Mouse (Mus musculus): ENCODE results near the gene Smchd1. TPM values are rescaled to one million over a fixed set of nuclear protein-coding genes. Genes with fewer than 3 reads are reported as not detected.
A peak's percentile ranks its signal among the peaks of the same experiment; 100 is the strongest.
"Not testable (repeated sequence)": the region's sequence is repeated elsewhere in the genome, so short reads cannot be mapped to it uniquely, and the experiment has no call there.

Smchd1 gene
- polyA plus RNA-seq, 1 experiment from 2014 or later, result 71.1 TPM

GRCm38 (mm10) chr17:71320731-71321130 lies 154.4 kb downstream of the Smchd1 start:
- not testable (repeated sequence) for H3K4me1 ChIP-seq; DNase-seq (ENCODE audit: low spot score); H3K4me3 ChIP-seq; H3K9me3 ChIP-seq (replicated peaks); H3K36me3 ChIP-seq; H3K27me3 ChIP-seq (ENCODE audit: low read depth, poor library complexity, severe bottlenecking); H3K27ac ChIP-seq (replicated peaks)
- WGBS, result 89% methylated on average over 8 of the region's 8 CpGs

GRCm38 (mm10) chr17:71319361-71319760 lies 155.8 kb downstream of the Smchd1 start:
- no peak for DNase-seq (ENCODE audit: low spot score)
- H3K4me1 ChIP-seq, result no peaks in the 10 kb centered on the region
- H3K4me3 ChIP-seq, result no peak overlapping the region
- no peaks in the 10 kb centered on the region for H3K9me3 ChIP-seq (replicated peaks)
- H3K27me3 ChIP-seq (ENCODE audit: low read depth, poor library complexity, severe bottlenecking), result no peaks in the 10 kb centered on the region
- WGBS, result 98% methylated on average over 3 of the region's 3 CpGs
- H3K27ac ChIP-seq (replicated peaks), result no peak overlapping the region
- no peaks in the 10 kb centered on the region for H3K36me3 ChIP-seq

GRCm38 (mm10) chr17:71317571-71317970 lies 157.6 kb downstream of the Smchd1 start:
- Histone ChIP-seq H3K4me1 (0 out of 2 replicates have a peak, but pooled peaks cover 3% of the 10 kb centered on the region), H3K36me3 (no peaks in the 10 kb centered on the region), H3K4me3 (no peak overlapping the region), H3K27me3 (ENCODE audit: low read depth, poor library complexity, severe bottlenecking) (no peaks in the 10 kb centered on the region), H3K27ac (replicated peaks) (no peak overlapping the region), H3K9me3 (replicated peaks) (no peaks in the 10 kb centered on the region)
- 95% methylated on average over 4 of the region's 4 CpGs for WGBS
- DNase-seq (ENCODE audit: low spot score), result no peak

GRCm38 (mm10) chr17:71314315-71314714 lies 160.8 kb downstream of the Smchd1 start:
- Histone ChIP-seq H3K27me3 (ENCODE audit: low read depth, poor library complexity, severe bottlenecking) (peaks cover 13% of the 10 kb centered on the region; the same call in 1 of the 2 replicates), H3K27ac (replicated peaks) (no peak overlapping the region), H3K4me1 (peaks cover 31% of the 10 kb centered on the region), H3K9me3 (replicated peaks) (no peaks in the 10 kb centered on the region), H3K4me3 (no peak overlapping the region), H3K36me3 (no peaks in the 10 kb centered on the region)
- DNase-seq (ENCODE audit: low spot score), result no peak
- 79% methylated on average over 4 of the region's 4 CpGs for WGBS

GRCm38 (mm10) chr17:71311340-71312171 lies 163.6 kb downstream of the Smchd1 start, which contains the start of gene Emilin2:
Emilin2 (minus strand) TSS chr17:71311978.
- peaks cover 13% of the 10 kb centered on the region; the same call in 1 of the 2 replicates for H3K27me3 ChIP-seq (ENCODE audit: low read depth, poor library complexity, severe bottlenecking)
- peak within 1 kb of the TSS; percentile 67 for H3K4me3 ChIP-seq
- 8% methylated on average over 20 of the region's 20 CpGs for WGBS
- no peaks in the 10 kb centered on the region for H3K9me3 ChIP-seq (replicated peaks)
- peaks cover 38% of the 10 kb centered on the region for H3K4me1 ChIP-seq
- peak; percentile 40 for DNase-seq (ENCODE audit: low spot score)
- H3K27ac ChIP-seq (replicated peaks), result peak within 1 kb of the TSS; percentile 82
- no peaks in the 10 kb centered on the region for H3K36me3 ChIP-seq

- H3K27me3 ChIP-seq (ENCODE audit: low read depth, poor library complexity, severe bottlenecking), result peaks cover 13% of the 10 kb centered on the region; the same call in 1 of the 2 replicates
- H3K4me3 ChIP-seq, result peak overlapping the region; percentile 67
- peak overlapping the region; percentile 82 for H3K27ac ChIP-seq (replicated peaks)
- WGBS, result under 1% methylated on average over 67 of the region's 67 CpGs
- peaks cover 38% of the 10 kb centered on the region for H3K4me1 ChIP-seq
- H3K36me3 ChIP-seq, result no peaks in the 10 kb centered on the region
- DNase-seq (ENCODE audit: low spot score), result peak; percentile 73
- no peaks in the 10 kb centered on the region for H3K9me3 ChIP-seq (replicated peaks)
Observed at GRCm38 (mm10) chr17:71310486-71311339, 164.4 kb downstream of the Smchd1 start.

GRCm38 (mm10) chr17:71309711-71310485 lies 165.2 kb downstream of the Smchd1 start:
- H3K9me3 ChIP-seq (replicated peaks), result no peaks in the 10 kb centered on the region
- H3K4me3 ChIP-seq, result peak overlapping the region; percentile 67
- H3K27ac ChIP-seq (replicated peaks), result peak overlapping the region; percentile 82
- no peaks in the 10 kb centered on the region for H3K36me3 ChIP-seq
- WGBS, result 5% methylated on average over 23 of the region's 23 CpGs
- H3K27me3 ChIP-seq (ENCODE audit: low read depth, poor library complexity, severe bottlenecking), result peaks cover 13% of the 10 kb centered on the region; the same call in 1 of the 2 replicates
- H3K4me1 ChIP-seq, result peaks cover 38% of the 10 kb centered on the region
- DNase-seq (ENCODE audit: low spot score), result peak; percentile 53

- DNase-seq (ENCODE audit: low spot score), result peak; percentile 61
- Histone ChIP-seq H3K36me3 (no peaks in the 10 kb centered on the region), H3K9me3 (replicated peaks) (no peaks in the 10 kb centered on the region), H3K4me3 (peak overlapping the region; percentile 67), H3K27me3 (ENCODE audit: low read depth, poor library complexity, severe bottlenecking) (peaks cover 13% of the 10 kb centered on the region; the same call in 1 of the 2 replicates), H3K4me1 (peaks cover 40% of the 10 kb centered on the region), H3K27ac (replicated peaks) (peak overlapping the region; percentile 82)
- 13% methylated on average over 14 of the region's 14 CpGs for WGBS
Observed at GRCm38 (mm10) chr17:71309141-71309540, 166.0 kb downstream of the Smchd1 start.

GRCm38 (mm10) chr17:71308296-71308695 lies 166.8 kb downstream of the Smchd1 start:
- H3K27ac ChIP-seq (replicated peaks), result no peak overlapping the region
- WGBS, result 90% methylated on average over 5 of the region's 5 CpGs
- peaks cover 40% of the 10 kb centered on the region for H3K4me1 ChIP-seq
- peaks cover 13% of the 10 kb centered on the region; the same call in 1 of the 2 replicates for H3K27me3 ChIP-seq (ENCODE audit: low read depth, poor library complexity, severe bottlenecking)
- H3K9me3 ChIP-seq (replicated peaks), result no peaks in the 10 kb centered on the region
- no peak overlapping the region for H3K4me3 ChIP-seq
- H3K36me3 ChIP-seq, result no peaks in the 10 kb centered on the region
- DNase-seq (ENCODE audit: low spot score), result no peak

- Histone ChIP-seq H3K36me3 (peaks cover 2% of the 10 kb centered on the region; the same call in 1 of the 2 replicates), H3K4me1 (peaks cover 35% of the 10 kb centered on the region), H3K9me3 (replicated peaks) (no peaks in the 10 kb centered on the region), H3K27ac (replicated peaks) (no peak overlapping the region), H3K4me3 (no peak overlapping the region), H3K27me3 (ENCODE audit: low read depth, poor library complexity, severe bottlenecking) (peaks cover 13% of the 10 kb centered on the region; the same call in 1 of the 2 replicates)
- no peak for DNase-seq (ENCODE audit: low spot score)
- WGBS, result 88% methylated on average over 10 of the region's 10 CpGs
Observed at GRCm38 (mm10) chr17:71307251-71307790, 167.8 kb downstream of the Smchd1 start.

GRCm38 (mm10) chr17:71306716-71307115 lies 168.4 kb downstream of the Smchd1 start:
- H3K27ac ChIP-seq (replicated peaks), result no peak overlapping the region
- H3K36me3 ChIP-seq, result peaks cover 6% of the 10 kb centered on the region; the same call in 1 of the 2 replicates
- peaks cover 8% of the 10 kb centered on the region; the same call in 1 of the 2 replicates for H3K27me3 ChIP-seq (ENCODE audit: low read depth, poor library complexity, severe bottlenecking)
- no peak overlapping the region for H3K4me3 ChIP-seq
- WGBS, result 91% methylated on average over 4 of the region's 4 CpGs
- H3K9me3 ChIP-seq (replicated peaks), result no peaks in the 10 kb centered on the region
- peaks cover 33% of the 10 kb centered on the region for H3K4me1 ChIP-seq
- no peak for DNase-seq (ENCODE audit: low spot score)

Measured in midbrain, embryonic 10.5 days (tissue).